Mouse (Mus musculus) lung, postnatal 0 days (tissue): Measurements from ENCODE around the gene Eml3. TPM values are rescaled to one million over a fixed set of nuclear protein-coding genes. Genes with fewer than 3 reads are reported as not detected.

Experiments
- ATAC-seq: fragments of 200-750 bp; cut with Nextera tagmentation; 2 replicates; pipeline ENCODE4 v1.8.0; 2017; ENCODE audit warnings: moderate library complexity
- DNase-seq: peaks from one replicate; pipeline ENCODE4 v3.0.0-alpha.2; 2016; ENCODE audit warnings: low spot score
- H3K27ac ChIP-seq: fragments of 300-500 bp; sonication (generic); 2 replicates; pipeline ENCODE4 v1.5.1; 2014; ENCODE audit warnings: antibody characterized with exemption, mild to moderate bottlenecking, low read length, mixed read lengths
- H3K27me3 ChIP-seq: fragments of 300-500 bp; sonication (generic); replicated peaks from 2 replicates; pipeline ENCODE4 v1.6.1; 2014; ENCODE audit warnings: low read length, mixed read lengths; ENCODE audit not compliant: insufficient read depth
- H3K36me3 ChIP-seq: fragments of 300-500 bp; sonication (generic); 2 replicates; pipeline ENCODE4 v1.6.1; 2014; ENCODE audit warnings: low read length, mixed read lengths; ENCODE audit not compliant: insufficient read depth
- H3K4me1 ChIP-seq: fragments of 300-500 bp; sonication (generic); 2 replicates; pipeline ENCODE4 v1.6.1; 2014; ENCODE audit warnings: antibody characterized with exemption, low read depth, low read length, mixed read lengths; ENCODE audit not compliant: insufficient read depth
- H3K4me2 ChIP-seq: fragments of 300-500 bp; sonication (generic); replicated peaks from 2 replicates; pipeline ENCODE4 v1.6.1; 2014; ENCODE audit warnings: low read depth, mild to moderate bottlenecking, low read length, moderate library complexity, mixed read lengths
- H3K4me3 ChIP-seq: fragments of 300-500 bp; sonication (generic); 2 replicates; pipeline ENCODE4 v1.5.1; 2014; ENCODE audit warnings: low read depth, low read length
- H3K9ac ChIP-seq: fragments of 300-500 bp; sonication (generic); replicated peaks from 2 replicates; pipeline ENCODE4 v1.6.1; 2014; ENCODE audit warnings: low read depth, mild to moderate bottlenecking
- H3K9me3 ChIP-seq: fragments of 300-500 bp; sonication (generic); 2 replicates; pipeline ENCODE4 v1.6.1; 2016; ENCODE audit warnings: low read length, mixed read lengths
- CTCF ChIP-seq: IDR thresholded peaks from 2 replicates; pipeline ENCODE4 v1.5.1; 2016; ENCODE audit warnings: antibody characterized with exemption, mild to moderate bottlenecking
- EP300 ChIP-seq: IDR thresholded peaks from 2 replicates; pipeline ENCODE4 v1.6.1; 2016; ENCODE audit warnings: antibody characterized with exemption, mild to moderate bottlenecking, control low read depth
- WGBS: fragments of 180-500 bp; shearing (Covaris S2); extraction: QIAGEN DNeasy Blood & Tissue Kit; methylation state at CpG from one replicate; pipeline ENCODE4 v1.1.7; 2014; 5-methylcytosine and 5-hydroxymethylcytosine counted together
- polyA plus RNA-seq: library from polyadenylated mRNA; unstranded; fragments of >200 nt; fragmentation: Nextera tagmentation; extraction: Ambion mirVana; gene quantifications from 2 replicates; pipeline ENCODE4 v1.2.1, GENCODE M21; 2015

Eml3 gene
- 28.6 and 30.5 TPM in 2 replicates for polyA plus RNA-seq

DNA sequence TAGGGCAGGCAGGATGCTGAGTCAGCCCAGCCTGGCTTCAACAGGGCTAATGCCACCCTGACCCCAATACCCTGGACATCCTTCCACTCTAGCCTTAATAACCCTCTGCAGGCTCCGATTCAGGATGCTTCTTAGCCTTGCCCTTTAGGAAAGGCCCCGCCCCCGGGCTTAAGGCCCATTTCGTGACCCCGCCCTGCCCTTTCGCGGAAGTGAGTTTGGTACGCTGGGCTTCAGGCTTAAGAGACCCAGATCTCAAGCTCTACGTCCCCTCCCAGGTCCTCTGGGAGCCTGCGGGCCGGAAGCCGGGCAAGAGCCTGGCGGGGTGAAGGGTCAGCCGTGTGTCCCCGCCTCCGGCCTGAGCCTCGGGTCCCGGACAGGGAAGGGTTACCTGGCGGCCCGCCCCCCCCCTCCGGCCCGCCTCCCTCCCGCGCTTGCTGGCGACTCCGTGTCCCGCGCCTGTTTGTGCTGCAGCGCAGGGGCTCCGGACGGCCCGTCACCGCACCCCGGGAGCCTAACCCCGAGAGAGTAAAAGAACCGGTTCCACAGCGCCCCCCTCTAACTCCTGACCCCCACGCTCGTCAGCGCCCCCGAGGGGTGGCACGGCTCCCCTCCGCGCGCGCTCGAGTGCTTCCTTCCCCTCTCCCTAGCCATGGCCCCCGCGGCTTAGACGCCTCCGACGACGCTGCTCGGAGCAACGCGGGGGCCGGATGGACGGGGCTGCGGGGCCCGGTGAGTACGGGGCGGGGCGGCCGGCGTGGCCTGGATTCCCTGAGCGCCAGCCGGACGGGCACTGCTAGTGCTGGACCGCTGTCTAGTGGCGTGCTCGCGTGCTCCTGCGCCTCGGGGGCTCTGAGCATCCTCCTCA is at the start of gene Eml3, which contains the start of gene Rom1:
Gene Eml3 (plus strand): TSS at position 329 of the 865 bp plus-strand sequence.
Gene Rom1 (minus strand): TSS at position 133 of the 865 bp plus-strand sequence.
- 3% methylated on average over 41 of the region's 74 CpGs for WGBS
- DNase-seq: peak; percentile 94
- peaks cover 17% of the 10 kb centered on the region for H3K36me3 ChIP-seq

DNA sequence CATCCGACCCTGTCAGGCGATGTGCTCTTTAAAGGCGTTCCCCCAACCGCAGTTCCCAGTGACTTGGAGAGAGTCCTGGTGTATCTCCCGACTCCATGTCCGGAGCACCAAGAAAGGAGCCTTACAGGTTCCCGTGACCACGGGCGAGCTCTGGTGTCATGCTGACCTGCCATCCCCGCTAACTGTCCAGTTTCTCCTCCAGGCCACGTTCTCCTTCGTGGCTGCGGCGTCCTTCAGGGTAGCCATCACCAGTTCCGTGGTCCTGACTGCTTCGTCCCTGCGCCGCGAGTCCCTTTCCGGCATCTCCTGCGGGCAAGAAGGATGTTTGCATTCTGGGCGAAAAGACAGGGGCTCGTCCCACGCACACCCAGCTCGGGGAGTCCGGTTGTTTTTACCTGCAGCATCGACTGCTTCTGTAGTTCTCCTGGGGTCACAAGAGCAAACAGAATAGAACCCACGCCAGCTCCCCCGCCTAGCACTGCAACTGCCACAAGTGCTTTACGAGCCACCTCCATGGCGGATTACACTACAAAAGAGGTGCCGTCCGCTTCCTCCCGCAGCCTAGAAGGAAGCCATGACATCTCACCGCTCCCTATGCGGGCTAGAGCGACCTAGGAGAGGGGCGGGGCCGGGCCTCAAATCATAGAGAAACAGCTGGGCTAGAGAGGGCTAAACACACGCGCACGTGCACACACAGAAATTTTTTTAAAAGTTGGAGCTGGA is 48.9 kb upstream of the Eml3 start, which contains the start of gene Uqcc3:
Gene Uqcc3 (minus strand): TSS at position 613 of the 723 bp plus-strand sequence.
- Histone ChIP-seq H3K4me1 (no peaks in the 10 kb centered on the region), H3K9me3 (no peaks in the 10 kb centered on the region), H3K9ac (peak within 1 kb of the TSS; percentile 89), H3K4me3 (peak within 1 kb of the TSS; percentile 67), H3K36me3 (0 out of 2 replicates have a peak, but pooled peaks cover 3% of the 10 kb centered on the region), H3K27me3 (no peaks in the 10 kb centered on the region), H3K4me2 (peak within 1 kb of the TSS; percentile 79), H3K27ac (peak within 1 kb of the TSS; percentile 91)
- TF ChIP-seq CTCF (no peak), EP300 (0 out of 2 replicates have a peak, but pooled peaks have one; percentile 12)
- DNase-seq: peak; percentile 95
- WGBS: 0% methylated on average over 42 of the region's 42 CpGs
- peak; percentile 98 for ATAC-seq

More for the DNA sequence above, at the start of gene Eml3, which contains the start of gene Rom1:
- H3K27me3 ChIP-seq: no peaks in the 10 kb centered on the region
- peaks cover 7% of the 10 kb centered on the region for H3K4me1 ChIP-seq
- peak within 1 kb of the TSS; percentile 78 for H3K4me2 ChIP-seq
- ATAC-seq: peak; percentile 92
- H3K4me3 ChIP-seq: peak within 1 kb of the TSS; percentile 82
- peak within 1 kb of the TSS; percentile 95 for H3K27ac ChIP-seq
- H3K9me3 ChIP-seq: no peaks in the 10 kb centered on the region
- peak within 1 kb of the TSS; percentile 76 for H3K9ac ChIP-seq
- no peak for TF ChIP-seq EP300
- TF ChIP-seq CTCF: peak; percentile 64

DNA sequence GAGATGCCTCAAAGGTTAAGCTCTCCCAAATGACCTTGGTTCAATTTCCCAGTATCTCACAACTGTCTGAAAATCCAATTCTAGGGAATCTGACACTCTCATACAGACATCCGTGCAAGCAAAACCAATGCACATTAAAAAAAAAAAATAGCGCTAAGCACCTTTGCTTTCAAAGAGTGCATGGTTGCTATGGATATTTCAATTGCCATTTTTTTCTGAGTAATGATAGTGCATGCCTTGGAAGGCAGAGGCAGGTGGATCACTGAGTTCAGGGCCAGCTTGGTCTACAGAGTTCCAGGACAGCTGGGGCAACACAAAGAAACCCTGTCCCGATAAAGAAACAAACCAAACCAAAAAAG is 48.3 kb upstream of the Eml3 start:
- H3K9ac ChIP-seq: peak overlapping the region; percentile 89; the same call in 1 of the 2 replicates
- H3K4me1 ChIP-seq: no peaks in the 10 kb centered on the region
- DNase-seq (no peak), ATAC-seq (no peak; the same call in 1 of the 2 replicates)
- H3K36me3 ChIP-seq: no peaks in the 10 kb centered on the region
- peak overlapping the region; percentile 79 for H3K4me2 ChIP-seq
- no peak for TF ChIP-seq CTCF
- TF ChIP-seq EP300: no peak
- H3K27ac ChIP-seq: no peak overlapping the region
- 6% methylated on average over 3 of the region's 3 CpGs for WGBS
- no peaks in the 10 kb centered on the region for H3K27me3 ChIP-seq
- H3K9me3 ChIP-seq: no peaks in the 10 kb centered on the region
- H3K4me3 ChIP-seq: peak overlapping the region; percentile 67

DNA sequence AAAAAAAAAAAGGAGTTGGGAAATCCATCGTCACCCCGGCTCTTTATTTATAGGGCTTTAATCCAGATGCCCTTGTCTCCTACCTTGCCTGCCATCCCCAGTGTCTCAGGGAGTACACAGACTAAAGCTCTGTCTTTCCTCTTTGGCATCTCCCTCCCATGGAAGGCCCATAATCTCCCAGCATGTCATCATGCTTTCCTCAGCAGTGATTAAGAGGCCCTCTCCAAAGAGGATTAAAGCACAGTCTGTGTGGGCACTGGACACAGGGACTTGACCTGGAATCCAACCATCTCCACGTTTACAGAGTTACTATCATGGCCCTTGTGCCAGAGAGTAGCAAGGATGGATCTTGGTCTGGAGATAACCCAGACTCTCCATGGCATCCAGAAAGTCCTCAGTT is 45.7 kb upstream of the Eml3 start, which contains the start of the genes Lbhd1 and Gm49403:
Gene Lbhd1 (plus strand): TSS at position 117 of the 400 bp plus-strand sequence.
Gene Gm49403 (plus strand): TSS at position 315 of the 400 bp plus-strand sequence.
- no peak for DNase-seq
- H3K4me2 ChIP-seq: no peak within 1 kb of the TSS
- H3K9ac ChIP-seq: no peak within 1 kb of the TSS
- WGBS: 75% methylated on average over 3 of the region's 3 CpGs
- H3K4me1 ChIP-seq: peaks cover 6% of the 10 kb centered on the region; the same call in 1 of the 2 replicates
- H3K9me3 ChIP-seq: no peaks in the 10 kb centered on the region
- H3K4me3 ChIP-seq: no peak within 1 kb of the TSS
- H3K27me3 ChIP-seq: no peaks in the 10 kb centered on the region
- H3K36me3 ChIP-seq: no peaks in the 10 kb centered on the region
- TF ChIP-seq EP300: no peak
- no peak for TF ChIP-seq CTCF
- ATAC-seq: no peak
- H3K27ac ChIP-seq: no peak within 1 kb of the TSS

DNA sequence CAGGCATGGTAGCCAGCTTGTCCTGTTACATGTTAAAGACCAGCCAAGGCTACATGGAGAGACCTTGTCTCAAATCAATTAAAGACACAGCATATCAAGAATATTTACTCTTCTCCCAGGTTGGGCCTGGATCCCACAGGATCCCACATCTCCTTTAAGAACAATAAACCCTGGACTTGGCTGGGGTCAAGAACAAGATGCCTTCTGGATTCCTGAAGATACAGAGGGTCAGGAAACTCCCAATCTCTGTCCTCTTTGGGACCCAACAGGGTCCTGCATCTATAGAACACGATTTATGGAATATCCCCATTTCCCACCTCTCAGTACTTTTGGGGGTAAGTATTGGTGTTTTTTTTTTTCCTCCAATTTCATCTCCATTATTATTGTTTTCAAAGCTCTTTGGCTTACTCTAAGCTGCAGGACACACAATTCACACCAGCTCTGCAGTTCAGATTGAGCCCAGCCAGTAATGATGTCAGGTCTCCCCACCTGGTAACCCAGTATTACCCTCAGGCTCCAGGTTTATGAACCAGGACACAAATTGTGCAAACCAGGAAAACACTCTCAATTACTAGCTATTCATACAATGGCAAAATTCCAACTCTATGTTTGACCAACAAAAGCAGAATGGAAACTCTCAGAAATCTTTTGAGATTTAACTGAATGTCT is 42.3 kb upstream of the Eml3 start:
- 46% methylated on average over 1 of the region's 1 CpGs for WGBS
- TF ChIP-seq EP300 (no peak; the same call in 1 of the 2 replicates), CTCF (no peak)
- Histone ChIP-seq H3K9ac (no peak overlapping the region), H3K9me3 (no peaks in the 10 kb centered on the region), H3K4me3 (no peak overlapping the region), H3K36me3 (no peaks in the 10 kb centered on the region), H3K4me1 (peaks cover 6% of the 10 kb centered on the region; the same call in 1 of the 2 replicates), H3K4me2 (no peak overlapping the region), H3K27ac (peak overlapping the region; percentile 83; the same call in 1 of the 2 replicates), H3K27me3 (no peaks in the 10 kb centered on the region)
- ATAC-seq (no peak), DNase-seq (peak; percentile 70)
